Mouse (Mus musculus) thymus, postnatal 4 days (tissue): ENCODE measurements around the gene Dnajb11.

Source experiments
- DNase-seq: peaks from one replicate; pipeline ENCODE4 v3.0.0; 2021

The Dnajb11 gene

GRCm38 (mm10) chr16:22857431-22858113 lies at the start of gene Dnajb11, which contains the start of gene Tbccd1:
Gene Dnajb11 (plus strand): TSS chr16:22857845.
Gene Tbccd1 (minus strand): TSS chr16:22857669.
- DNase-seq, result peak; percentile 97

- no peak for DNase-seq
These were observed 46.2 kb upstream of the Dnajb11 start, which contains the start of gene Crygs for GRCm38 (mm10) chr16:22811477-22811876. Gene Crygs (minus strand): TSS chr16:22811577.

- DNase-seq, result no peak
These were observed 36.9 kb upstream of the Dnajb11 start for GRCm38 (mm10) chr16:22820731-22821130.

- no peak for DNase-seq
These were observed 24.6 kb upstream of the Dnajb11 start for GRCm38 (mm10) chr16:22832932-22833525.

- DNase-seq, result no peak
These were observed 18.3 kb upstream of the Dnajb11 start for GRCm38 (mm10) chr16:22839146-22839857.

GRCm38 (mm10) chr16:22842871-22843270 lies 14.8 kb upstream of the Dnajb11 start:
- DNase-seq, result no peak

- peak; percentile 67 for DNase-seq
These were observed 13.4 kb upstream of the Dnajb11 start for GRCm38 (mm10) chr16:22844061-22844801.

GRCm38 (mm10) chr16:22844834-22845233 lies 12.8 kb upstream of the Dnajb11 start:
- no peak for DNase-seq

GRCm38 (mm10) chr16:22845481-22845880 lies 12.2 kb upstream of the Dnajb11 start:
- DNase-seq, result no peak

GRCm38 (mm10) chr16:22847686-22848085 lies 10.0 kb upstream of the Dnajb11 start:
- DNase-seq, result no peak

- no peak for DNase-seq
These were observed 9.3 kb upstream of the Dnajb11 start for GRCm38 (mm10) chr16:22848331-22848730.

GRCm38 (mm10) chr16:22852709-22853108 lies 4.9 kb upstream of the Dnajb11 start:
- no peak for DNase-seq

GRCm38 (mm10) chr16:22856773-22857172 lies 872 bp upstream of the Dnajb11 start:
- no peak for DNase-seq

- no peak for DNase-seq
These were observed 14.8 kb downstream of the Dnajb11 start for GRCm38 (mm10) chr16:22872397-22872796.

- DNase-seq, result no peak
These were observed 15.7 kb downstream of the Dnajb11 start for GRCm38 (mm10) chr16:22873369-22873768.

GRCm38 (mm10) chr16:22876218-22877043 lies 18.8 kb downstream of the Dnajb11 start:
- DNase-seq, result peak; percentile 61

GRCm38 (mm10) chr16:22877660-22878390 lies 20.2 kb downstream of the Dnajb11 start:
- no peak for DNase-seq

- DNase-seq, result no peak
These were observed 21.1 kb downstream of the Dnajb11 start for GRCm38 (mm10) chr16:22878716-22879115.

- DNase-seq, result no peak
These were observed 22.4 kb downstream of the Dnajb11 start for GRCm38 (mm10) chr16:22879945-22880595.

- no peak for DNase-seq
These were observed 23.3 kb downstream of the Dnajb11 start for GRCm38 (mm10) chr16:22880900-22881299.

GRCm38 (mm10) chr16:22881487-22881886 lies 23.8 kb downstream of the Dnajb11 start:
- DNase-seq, result no peak
